Mouse (Mus musculus) embryonic facial prominence, embryonic 12.5 days (tissue): ENCODE results near the gene Itpr2. TPM values are rescaled to one million over a fixed set of nuclear protein-coding genes. Genes with fewer than 3 reads are reported as not detected.

Experiments
- ATAC-seq: fragments of 200-750 bp; cut with Nextera tagmentation; 2 replicates; pipeline ENCODE4 v1.8.0; 2017; ENCODE audit not compliant: insufficient number of reproducible peaks, insufficient read depth, low FRiP score, low TSS enrichment
- H3K27ac ChIP-seq: fragments of 300-500 bp; sonication (generic); 2 replicates; pipeline ENCODE4 v1.5.1; 2016; ENCODE audit warnings: mild to moderate bottlenecking
- H3K27me3 ChIP-seq: fragments of 300-500 bp; sonication (generic); 2 replicates; pipeline ENCODE4 v1.6.1; 2016; ENCODE audit warnings: mild to moderate bottlenecking, moderate library complexity
- H3K36me3 ChIP-seq: fragments of 300-500 bp; sonication (generic); 2 replicates; pipeline ENCODE4 v1.6.1; 2016; ENCODE audit warnings: mild to moderate bottlenecking
- H3K4me1 ChIP-seq: fragments of 300-500 bp; sonication (generic); 2 replicates; pipeline ENCODE4 v1.6.1; 2016
- H3K4me2 ChIP-seq: fragments of 300-500 bp; sonication (generic); replicated peaks from 2 replicates; pipeline ENCODE4 v1.6.1; 2016; ENCODE audit warnings: mild to moderate bottlenecking, moderate library complexity
- H3K4me3 ChIP-seq: fragments of 300-500 bp; sonication (generic); 2 replicates; pipeline ENCODE4 v1.5.1; 2016; ENCODE audit warnings: mild to moderate bottlenecking
- H3K9ac ChIP-seq: fragments of 300-500 bp; sonication (generic); 2 replicates; pipeline ENCODE4 v1.6.1; 2016; ENCODE audit warnings: mild to moderate bottlenecking, moderate library complexity
- H3K9me3 ChIP-seq: fragments of 300-500 bp; sonication (generic); 2 replicates; pipeline ENCODE4 v1.6.1; 2016; ENCODE audit warnings: mild to moderate bottlenecking, moderate library complexity
- WGBS: fragments of 180-500 bp; shearing (Covaris S2); methylation state at CpG from one replicate; pipeline ENCODE4 v1.1.7; 2016; 5-methylcytosine and 5-hydroxymethylcytosine counted together
- polyA plus RNA-seq: library from polyadenylated mRNA; unstranded; fragments of >200 nt; fragmentation: Nextera tagmentation; extraction: Ambion mirVana; gene quantifications from 2 replicates; pipeline ENCODE4 v1.2.1, GENCODE M21; 2016

Gene Itpr2
- polyA plus RNA-seq, 1 experiment from 2014 or later, result 5.9 TPM

DNA sequence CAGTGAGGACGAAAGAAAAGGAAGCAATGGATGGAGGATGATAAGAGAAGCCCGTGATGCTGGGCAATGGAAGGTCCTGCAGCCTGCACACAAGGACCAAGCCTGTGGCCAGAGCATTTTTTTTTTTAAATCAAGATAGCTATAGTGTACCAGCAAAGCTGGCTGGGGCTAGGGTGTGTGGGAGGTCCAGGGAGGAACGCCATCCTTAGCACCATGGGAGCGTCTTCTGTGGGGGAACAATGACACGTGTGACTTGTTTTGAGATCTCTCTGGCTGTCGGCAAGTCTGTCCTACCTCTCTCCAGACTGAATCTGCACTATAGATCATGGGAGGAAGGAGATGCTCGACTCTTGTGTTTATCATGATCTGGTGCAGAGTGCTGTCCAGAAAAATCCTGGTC lies 365.8 kb downstream of the Itpr2 start:
- Histone ChIP-seq H3K4me3 (no peak overlapping the region), H3K27ac (no peak overlapping the region), H3K9ac (no peak overlapping the region), H3K4me2 (no peak overlapping the region), H3K9me3 (no peaks in the 10 kb centered on the region), H3K36me3 (no peaks in the 10 kb centered on the region), H3K4me1 (peaks cover 19% of the 10 kb centered on the region; the same call in 1 of the 2 replicates), H3K27me3 (no peaks in the 10 kb centered on the region)
- WGBS, result 56% methylated on average over 7 of the region's 7 CpGs
- ATAC-seq, result no peak

DNA sequence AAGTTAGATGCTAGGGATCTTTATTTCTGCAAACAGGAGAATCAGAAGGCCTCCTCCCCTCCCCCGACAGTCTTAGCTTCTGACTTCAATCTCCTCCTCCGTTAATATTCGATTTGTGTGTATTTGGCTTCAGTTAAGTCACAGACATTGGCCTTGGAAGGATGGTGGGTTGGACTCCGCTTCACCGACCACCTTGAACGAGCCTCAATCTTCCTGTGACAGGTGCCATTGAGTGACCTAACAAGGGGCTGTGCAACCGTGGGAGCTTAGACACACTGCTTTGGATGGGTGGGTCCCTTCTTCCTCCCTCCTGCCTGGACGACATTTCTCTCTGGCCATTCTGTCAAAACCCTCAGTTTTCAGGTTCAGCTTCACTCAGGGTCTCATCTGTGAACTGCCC lies 366.7 kb downstream of the Itpr2 start:
- Histone ChIP-seq H3K27me3 (no peaks in the 10 kb centered on the region), H3K36me3 (no peaks in the 10 kb centered on the region), H3K4me3 (no peak overlapping the region), H3K4me2 (no peak overlapping the region), H3K9me3 (no peaks in the 10 kb centered on the region), H3K9ac (no peak overlapping the region), H3K27ac (no peak overlapping the region), H3K4me1 (peaks cover 19% of the 10 kb centered on the region; the same call in 1 of the 2 replicates)
- 79% methylated on average over 8 of the region's 8 CpGs for WGBS
- no peak for ATAC-seq

DNA sequence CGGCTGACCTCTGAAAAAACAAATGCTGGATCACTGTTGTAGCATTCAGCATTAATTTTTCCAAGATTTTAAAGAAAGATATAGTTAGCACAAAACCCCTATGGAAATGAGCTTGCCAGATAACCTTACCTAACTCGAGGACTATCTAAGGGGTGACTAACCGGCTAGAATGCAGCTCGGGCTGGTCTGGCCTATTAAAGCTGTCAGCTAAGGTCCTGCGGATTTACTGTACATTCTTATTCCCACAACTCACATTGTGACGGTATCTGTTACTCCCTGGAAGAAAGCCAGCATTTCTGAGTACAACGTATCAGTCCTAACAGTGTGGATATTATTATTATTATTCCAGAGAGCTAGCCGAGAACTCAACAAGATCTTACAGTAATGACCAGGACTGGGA lies 368.1 kb downstream of the Itpr2 start:
- no peaks in the 10 kb centered on the region for H3K9me3 ChIP-seq
- no peaks in the 10 kb centered on the region for H3K36me3 ChIP-seq
- no peak for ATAC-seq
- no peak overlapping the region for H3K27ac ChIP-seq
- no peaks in the 10 kb centered on the region for H3K27me3 ChIP-seq
- 58% methylated on average over 8 of the region's 8 CpGs for WGBS
- H3K4me2 ChIP-seq, result no peak overlapping the region
- no peak overlapping the region for H3K9ac ChIP-seq
- peaks cover 19% of the 10 kb centered on the region; the same call in 1 of the 2 replicates for H3K4me1 ChIP-seq
- no peak overlapping the region for H3K4me3 ChIP-seq

DNA sequence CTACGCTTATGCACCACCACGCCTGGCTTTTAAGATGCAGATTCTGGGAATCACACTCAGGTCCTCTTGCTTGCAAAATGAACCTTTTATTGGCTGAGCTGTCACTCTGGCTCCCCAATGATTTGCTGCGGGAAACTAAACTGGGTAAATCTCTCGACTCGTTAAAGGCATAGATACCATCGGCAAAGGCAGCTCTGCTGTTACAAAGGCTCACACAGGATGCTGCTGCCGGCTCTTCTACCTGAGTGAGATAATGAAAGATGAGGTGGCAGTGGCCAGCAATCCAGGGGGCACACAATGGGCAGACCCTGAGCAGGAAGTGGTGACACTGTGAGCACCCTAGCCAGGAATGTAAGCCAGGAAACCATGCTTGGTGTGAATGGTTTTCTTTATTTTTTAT lies 373.0 kb downstream of the Itpr2 start:
- WGBS, result 83% methylated on average over 7 of the region's 7 CpGs
- ATAC-seq, result no peak

DNA sequence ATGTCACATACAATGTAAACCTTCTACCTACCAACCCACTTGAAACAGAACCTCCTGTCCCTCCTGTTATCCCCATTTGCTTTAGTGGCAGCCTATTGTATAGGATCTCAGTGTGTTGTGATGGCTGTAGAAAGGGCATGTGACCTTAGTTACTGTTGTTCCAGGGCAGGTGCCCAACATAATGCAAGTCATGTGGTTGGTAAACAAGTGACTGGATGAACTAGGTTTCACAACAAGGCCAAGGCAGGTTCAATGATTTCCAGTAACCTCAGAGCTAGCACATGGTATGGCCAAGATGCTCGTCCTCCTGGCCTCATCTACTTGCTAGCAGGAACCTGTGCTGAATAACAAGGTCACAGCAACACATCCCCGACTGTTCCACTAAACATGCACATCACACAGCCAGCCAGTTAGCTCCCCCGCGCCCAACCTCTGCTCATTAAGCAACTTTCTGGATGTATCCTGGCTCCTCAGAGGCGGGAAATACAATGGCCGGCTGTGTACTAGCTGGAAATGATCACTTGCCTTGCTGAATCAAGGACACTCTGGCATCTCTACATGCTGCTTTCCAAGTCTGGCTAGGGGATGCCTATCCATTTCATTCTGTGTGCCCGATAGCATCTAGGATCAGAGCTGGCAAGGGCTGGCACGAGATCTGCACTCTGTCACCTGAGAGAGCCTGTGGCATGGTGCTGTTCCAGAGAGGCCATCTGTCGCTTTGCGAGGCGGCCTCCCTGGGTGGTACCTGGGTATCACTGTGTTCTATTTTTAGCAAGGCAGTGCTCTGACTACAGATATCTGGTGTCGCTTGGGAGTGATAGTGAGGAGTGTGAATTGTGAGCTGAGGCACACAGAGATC lies 375.0 kb downstream of the Itpr2 start:
- WGBS, result 86% methylated on average over 12 of the region's 12 CpGs
- Histone ChIP-seq H3K4me3 (no peak overlapping the region), H3K4me1 (no peaks in the 10 kb centered on the region), H3K36me3 (no peaks in the 10 kb centered on the region), H3K4me2 (no peak overlapping the region), H3K9me3 (no peaks in the 10 kb centered on the region), H3K27ac (no peak overlapping the region), H3K9ac (no peak overlapping the region), H3K27me3 (no peaks in the 10 kb centered on the region)
- no peak for ATAC-seq

More for the DNA sequence above, 373.0 kb downstream of the Itpr2 start:
- Histone ChIP-seq H3K4me3 (no peak overlapping the region), H3K9me3 (no peaks in the 10 kb centered on the region), H3K4me1 (0 out of 2 replicates have a peak, but pooled peaks cover 6% of the 10 kb centered on the region), H3K36me3 (no peaks in the 10 kb centered on the region), H3K27ac (no peak overlapping the region), H3K27me3 (no peaks in the 10 kb centered on the region), H3K4me2 (no peak overlapping the region), H3K9ac (no peak overlapping the region)

DNA sequence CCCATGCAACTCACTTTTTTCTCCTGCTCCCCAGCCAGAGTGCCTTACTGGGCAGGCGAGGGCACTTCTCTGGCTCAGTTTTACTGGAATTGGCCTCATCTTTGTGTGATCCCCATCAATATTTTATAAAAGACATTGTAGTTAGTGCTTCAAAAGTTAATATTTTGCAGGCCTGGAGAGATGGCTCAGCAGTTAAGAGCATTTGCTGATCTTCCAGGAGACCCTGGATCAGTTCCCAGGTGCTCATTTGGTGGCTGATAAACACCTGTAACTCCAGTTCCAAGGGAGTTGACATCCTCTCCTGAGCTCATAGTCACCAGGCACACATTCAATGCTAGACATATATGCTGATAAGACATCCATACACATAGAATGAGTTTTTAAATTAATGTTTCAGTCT lies 376.4 kb downstream of the Itpr2 start:
- H3K27me3 ChIP-seq, result no peaks in the 10 kb centered on the region
- H3K9me3 ChIP-seq, result no peaks in the 10 kb centered on the region
- H3K9ac ChIP-seq, result no peak overlapping the region
- H3K4me1 ChIP-seq, result no peaks in the 10 kb centered on the region
- no peaks in the 10 kb centered on the region for H3K36me3 ChIP-seq
- no peak overlapping the region for H3K4me2 ChIP-seq
- WGBS, result 95% methylated on average over 1 of the region's 1 CpGs
- H3K27ac ChIP-seq, result no peak overlapping the region
- no peak for ATAC-seq
- no peak overlapping the region for H3K4me3 ChIP-seq

DNA sequence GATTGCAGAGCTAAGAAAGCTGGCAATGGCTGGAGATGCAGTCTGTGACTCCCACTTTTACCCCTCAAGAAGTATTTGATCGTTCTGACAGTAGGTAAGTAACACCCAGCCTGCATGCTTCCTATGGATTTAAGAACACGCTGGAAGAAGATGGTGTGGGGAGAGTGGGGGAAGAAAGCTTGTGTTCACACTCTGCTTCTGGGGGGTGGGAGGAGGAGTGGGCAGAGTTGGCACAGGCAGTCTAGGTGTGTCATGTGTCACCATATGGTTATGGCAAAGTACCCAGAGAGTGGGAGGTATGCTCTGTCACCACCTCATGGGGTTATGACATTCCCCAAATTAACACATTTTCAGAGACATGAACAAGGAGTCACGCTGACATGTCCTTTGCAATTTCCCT lies 377.5 kb downstream of the Itpr2 start:
- H3K36me3 ChIP-seq, result no peaks in the 10 kb centered on the region
- no peak overlapping the region for H3K9ac ChIP-seq
- no peaks in the 10 kb centered on the region for H3K27me3 ChIP-seq
- no peak overlapping the region for H3K4me2 ChIP-seq
- no peaks in the 10 kb centered on the region for H3K4me1 ChIP-seq
- H3K4me3 ChIP-seq, result no peak overlapping the region
- no peaks in the 10 kb centered on the region for H3K9me3 ChIP-seq
- H3K27ac ChIP-seq, result no peak overlapping the region
- ATAC-seq, result no peak
- 78% methylated on average over 3 of the region's 3 CpGs for WGBS

DNA sequence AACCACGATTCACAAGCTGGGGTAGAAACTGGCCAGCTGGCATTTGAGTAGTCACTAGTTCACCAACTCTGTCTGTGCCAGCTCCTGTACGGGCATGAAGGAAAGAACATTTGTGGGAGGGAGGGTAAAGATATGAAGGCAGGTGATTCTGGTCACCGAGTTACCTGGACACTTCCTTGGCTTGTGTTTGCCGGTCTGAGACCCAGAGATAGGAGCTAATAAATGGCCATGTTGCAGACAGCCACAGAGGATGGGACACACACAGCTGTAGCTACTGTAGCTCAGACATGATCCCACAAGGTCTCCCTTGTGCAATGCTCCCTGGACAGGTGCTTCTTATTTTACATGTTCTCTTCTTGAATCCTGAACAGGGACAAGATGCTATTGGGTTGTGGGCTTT lies 378.4 kb downstream of the Itpr2 start:
- H3K36me3 ChIP-seq, result no peaks in the 10 kb centered on the region
- WGBS, result 91% methylated on average over 4 of the region's 4 CpGs

DNA sequence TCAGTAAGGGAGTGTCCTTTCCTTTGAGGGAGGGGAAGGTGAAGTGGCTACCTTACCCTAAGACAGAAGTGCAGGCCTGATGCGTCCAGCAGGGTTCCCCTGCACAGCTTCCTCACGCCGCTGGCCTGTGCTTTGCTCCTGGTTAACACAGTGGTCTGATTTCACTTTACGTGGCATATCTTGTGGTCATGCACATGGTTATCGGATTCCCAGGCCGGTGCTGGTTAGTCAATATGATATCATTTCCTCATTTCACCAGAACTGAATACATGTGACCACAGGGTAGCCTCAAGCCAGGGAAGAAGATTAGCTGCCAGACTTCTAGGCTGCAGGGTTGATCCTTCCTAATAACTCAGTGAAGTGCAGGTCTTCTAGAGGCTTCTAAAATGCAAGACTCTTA lies 381.9 kb downstream of the Itpr2 start:
- Histone ChIP-seq H3K4me3 (no peak overlapping the region), H3K27me3 (no peaks in the 10 kb centered on the region), H3K4me2 (no peak overlapping the region), H3K36me3 (no peaks in the 10 kb centered on the region), H3K4me1 (peaks cover 4% of the 10 kb centered on the region; the same call in 1 of the 2 replicates), H3K9me3 (no peaks in the 10 kb centered on the region), H3K9ac (no peak overlapping the region), H3K27ac (no peak overlapping the region)
- WGBS, result 74% methylated on average over 6 of the region's 6 CpGs
- no peak for ATAC-seq

More for the DNA sequence above, 378.4 kb downstream of the Itpr2 start:
- Histone ChIP-seq H3K9me3 (no peaks in the 10 kb centered on the region), H3K4me3 (no peak overlapping the region), H3K4me1 (no peaks in the 10 kb centered on the region), H3K27ac (no peak overlapping the region), H3K27me3 (no peaks in the 10 kb centered on the region), H3K4me2 (no peak overlapping the region), H3K9ac (no peak overlapping the region)
- no peak for ATAC-seq

DNA sequence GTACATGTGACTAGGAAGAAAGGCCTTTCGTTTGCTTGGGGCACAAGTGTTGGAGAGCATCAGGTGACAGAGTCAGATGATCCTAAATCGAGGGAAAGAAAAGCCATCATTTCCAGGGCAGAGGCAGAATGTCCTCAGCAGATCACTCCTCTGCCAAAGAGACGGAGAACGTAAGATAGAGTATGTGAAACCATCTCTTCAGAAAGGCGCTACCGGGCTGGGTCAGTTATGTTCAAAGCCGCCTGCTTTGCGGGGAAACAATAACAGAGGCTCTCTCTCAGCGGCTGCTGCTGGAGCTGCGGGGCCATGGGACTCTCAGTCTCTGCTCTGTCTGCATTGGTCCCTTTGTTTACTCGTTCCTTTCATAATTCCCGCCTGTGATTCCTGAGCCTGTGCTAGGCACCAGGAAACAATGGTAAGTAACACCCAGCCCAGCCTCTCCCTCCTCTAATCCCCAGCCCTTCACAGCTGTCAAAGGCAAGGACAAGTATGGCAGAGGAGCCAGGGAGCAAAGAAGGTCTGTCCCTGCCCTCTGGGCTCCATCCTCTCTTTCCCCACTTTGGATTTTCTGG lies 387.2 kb downstream of the Itpr2 start:
- Histone ChIP-seq H3K4me1 (peaks cover 21% of the 10 kb centered on the region), H3K36me3 (no peaks in the 10 kb centered on the region), H3K27me3 (no peaks in the 10 kb centered on the region), H3K9ac (no peak overlapping the region), H3K4me2 (peak overlapping the region; percentile 21), H3K4me3 (no peak overlapping the region), H3K27ac (0 out of 2 replicates have a peak overlapping the region, but pooled peaks have one; percentile 2), H3K9me3 (no peaks in the 10 kb centered on the region)
- no peak for ATAC-seq
- 14% methylated on average over 12 of the region's 12 CpGs for WGBS

DNA sequence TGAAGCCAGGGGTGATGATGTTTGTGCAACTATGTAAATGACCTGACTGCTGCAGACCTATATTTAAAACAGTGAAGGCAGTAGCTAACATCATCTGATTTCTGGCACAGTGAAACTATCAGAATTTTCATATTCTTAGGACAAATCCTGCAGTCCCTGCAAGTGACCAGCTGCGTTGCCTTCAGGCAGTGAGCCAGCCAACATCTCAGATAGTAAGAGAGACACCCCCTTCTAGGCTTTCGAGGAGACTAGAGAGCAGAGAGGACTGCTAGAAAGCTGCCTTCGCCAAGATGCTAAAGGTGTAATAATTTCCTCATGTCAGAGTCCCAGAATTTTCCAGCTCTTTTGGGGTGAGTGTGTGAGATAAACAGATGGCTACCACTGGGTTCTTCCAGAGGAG lies 388.0 kb downstream of the Itpr2 start:
- WGBS, result 61% methylated on average over 3 of the region's 3 CpGs

DNA sequence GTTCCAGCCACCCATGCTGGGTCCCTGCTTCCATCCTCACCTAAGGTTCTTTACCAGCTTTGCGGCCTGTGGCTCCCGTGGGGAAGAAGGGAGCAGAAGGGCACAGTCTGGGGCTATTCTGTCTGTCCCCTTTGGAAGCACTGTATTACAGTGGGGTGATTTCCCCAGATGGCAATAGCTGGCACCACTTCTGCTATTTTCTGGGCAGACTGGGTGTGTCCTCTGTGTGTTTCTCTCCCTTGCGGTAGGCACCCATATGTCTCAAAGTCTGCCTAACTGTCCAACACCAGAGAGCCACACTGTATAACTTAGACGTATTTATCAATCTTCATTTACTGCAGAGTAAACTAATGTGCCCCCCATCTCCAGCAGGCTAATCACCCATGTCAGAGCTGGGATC lies 388.9 kb downstream of the Itpr2 start:
- no peak for ATAC-seq

More for the DNA sequence above, 388.0 kb downstream of the Itpr2 start:
- Histone ChIP-seq H3K27ac (no peak overlapping the region), H3K27me3 (no peaks in the 10 kb centered on the region), H3K9ac (no peak overlapping the region), H3K9me3 (no peaks in the 10 kb centered on the region), H3K4me2 (no peak overlapping the region), H3K36me3 (no peaks in the 10 kb centered on the region), H3K4me1 (peaks cover 21% of the 10 kb centered on the region), H3K4me3 (no peak overlapping the region)
- no peak for ATAC-seq

More for the DNA sequence above, 388.9 kb downstream of the Itpr2 start:
- no peaks in the 10 kb centered on the region for H3K27me3 ChIP-seq
- H3K27ac ChIP-seq, result no peak overlapping the region
- no peak overlapping the region for H3K4me3 ChIP-seq
- no peak overlapping the region for H3K4me2 ChIP-seq
- no peaks in the 10 kb centered on the region for H3K9me3 ChIP-seq
- H3K36me3 ChIP-seq, result no peaks in the 10 kb centered on the region
- H3K9ac ChIP-seq, result no peak overlapping the region
- WGBS, result 92% methylated on average over 4 of the region's 4 CpGs
- peaks cover 21% of the 10 kb centered on the region for H3K4me1 ChIP-seq
